Mouse (Mus musculus) naive thymus-derived CD4-positive, alpha-beta T cell, adult 2 months (primary cell): Measurements from ENCODE around the gene Cpne9.

Experiments
- DNase-seq: peaks from one replicate; pipeline ENCODE4 v3.0.0-alpha.2; 2011; ENCODE audit warnings: low read depth

The Cpne9 gene

GRCm38 (mm10) chr6:113282101-113282802 lies at the start of gene Cpne9:
Cpne9 (plus strand) TSS chr6:113282307.
- peak; percentile 23 for DNase-seq

- no peak for DNase-seq
These were observed 47.0 kb upstream of the Cpne9 start for GRCm38 (mm10) chr6:113235141-113235540.

- peak; percentile 99 for DNase-seq
These were observed 44.4 kb upstream of the Cpne9 start, which contains the start of gene Mtmr14 for GRCm38 (mm10) chr6:113237542-113238270. Mtmr14 (plus strand) TSS chr6:113237843.

GRCm38 (mm10) chr6:113238442-113238841 lies 43.7 kb upstream of the Cpne9 start:
- no peak for DNase-seq

GRCm38 (mm10) chr6:113242753-113243152 lies 39.4 kb upstream of the Cpne9 start:
- DNase-seq: no peak

- no peak for DNase-seq
These were observed 36.5 kb upstream of the Cpne9 start for GRCm38 (mm10) chr6:113245585-113245984.

GRCm38 (mm10) chr6:113250786-113251185 lies 31.3 kb upstream of the Cpne9 start:
- DNase-seq: no peak

- DNase-seq: no peak
These were observed 30.2 kb upstream of the Cpne9 start for GRCm38 (mm10) chr6:113251921-113252320.

- DNase-seq: no peak
These were observed 27.2 kb upstream of the Cpne9 start for GRCm38 (mm10) chr6:113254899-113255298.

- DNase-seq: no peak
These were observed 20.8 kb upstream of the Cpne9 start for GRCm38 (mm10) chr6:113261174-113261858.

GRCm38 (mm10) chr6:113263531-113263930 lies 18.6 kb upstream of the Cpne9 start:
- DNase-seq: no peak

- DNase-seq: no peak
These were observed 17.7 kb upstream of the Cpne9 start for GRCm38 (mm10) chr6:113264429-113264828.

- DNase-seq: no peak
These were observed 15.0 kb upstream of the Cpne9 start for GRCm38 (mm10) chr6:113266996-113267655.

GRCm38 (mm10) chr6:113267988-113268387 lies 14.1 kb upstream of the Cpne9 start:
- DNase-seq: no peak

GRCm38 (mm10) chr6:113272365-113272764 lies 9.7 kb upstream of the Cpne9 start:
- DNase-seq: no peak

GRCm38 (mm10) chr6:113276846-113277245 lies 5.3 kb upstream of the Cpne9 start:
- no peak for DNase-seq

- DNase-seq: no peak
These were observed 431 bp upstream of the Cpne9 start for GRCm38 (mm10) chr6:113281676-113282075.

- no peak for DNase-seq
These were observed 862 bp downstream of the Cpne9 start for GRCm38 (mm10) chr6:113282969-113283368.

- DNase-seq: no peak
These were observed 1.4 kb downstream of the Cpne9 start for GRCm38 (mm10) chr6:113283500-113283899.

- DNase-seq: no peak
These were observed 2.8 kb downstream of the Cpne9 start for GRCm38 (mm10) chr6:113284931-113285330.

GRCm38 (mm10) chr6:113286316-113286715 lies 4.2 kb downstream of the Cpne9 start:
- DNase-seq: no peak

- DNase-seq: no peak
These were observed 5.1 kb downstream of the Cpne9 start for GRCm38 (mm10) chr6:113287236-113287635.
